Mouse (Mus musculus) liver, adult 2 months (tissue): ENCODE data around the gene Hpcal1.

Experiments used
- CTCF ChIP-seq: fragments of 200-500 bp; IDR thresholded peaks from 2 replicates; pipeline ENCODE4 v1.5.1; 2011; ENCODE audit warnings: low read depth, low read length, control low read depth
- POLR2A ChIP-seq: fragments of 200-500 bp; IDR thresholded peaks from 2 replicates; pipeline ENCODE4 v1.6.1; 2011; ENCODE audit warnings: low read length, control low read depth; ENCODE audit not compliant: insufficient read depth; ENCODE audit errors: extremely low read depth

DNA sequence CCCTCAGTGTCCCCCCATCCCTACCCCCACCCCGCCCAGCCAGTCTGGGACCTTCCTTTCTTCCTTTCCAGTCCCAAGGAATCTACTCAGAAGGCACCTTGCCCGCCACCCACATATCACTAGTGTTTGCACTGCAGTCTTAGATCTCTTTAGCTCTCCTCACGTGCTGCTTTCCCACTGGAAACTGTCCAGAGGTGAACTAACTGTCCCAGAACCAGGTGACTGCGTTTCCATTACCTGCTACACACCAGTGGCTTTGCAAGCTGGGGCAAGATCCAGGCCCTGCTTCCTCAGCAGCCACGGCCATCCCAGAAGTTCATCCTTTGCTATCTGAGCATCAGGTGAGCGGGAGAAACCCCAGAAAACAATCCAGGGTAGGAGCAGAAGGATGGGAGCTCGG is 41.4 kb downstream of the Hpcal1 start:
- no peak for TF ChIP-seq CTCF
- TF ChIP-seq POLR2A, result no peak
